Mouse (Mus musculus): ENCODE measurements around the gene Ids.
"Not testable (repeated sequence)": the region's sequence is repeated elsewhere in the genome, so short reads cannot be mapped to it uniquely, and the experiment has no call there.

Gene Ids

DNA sequence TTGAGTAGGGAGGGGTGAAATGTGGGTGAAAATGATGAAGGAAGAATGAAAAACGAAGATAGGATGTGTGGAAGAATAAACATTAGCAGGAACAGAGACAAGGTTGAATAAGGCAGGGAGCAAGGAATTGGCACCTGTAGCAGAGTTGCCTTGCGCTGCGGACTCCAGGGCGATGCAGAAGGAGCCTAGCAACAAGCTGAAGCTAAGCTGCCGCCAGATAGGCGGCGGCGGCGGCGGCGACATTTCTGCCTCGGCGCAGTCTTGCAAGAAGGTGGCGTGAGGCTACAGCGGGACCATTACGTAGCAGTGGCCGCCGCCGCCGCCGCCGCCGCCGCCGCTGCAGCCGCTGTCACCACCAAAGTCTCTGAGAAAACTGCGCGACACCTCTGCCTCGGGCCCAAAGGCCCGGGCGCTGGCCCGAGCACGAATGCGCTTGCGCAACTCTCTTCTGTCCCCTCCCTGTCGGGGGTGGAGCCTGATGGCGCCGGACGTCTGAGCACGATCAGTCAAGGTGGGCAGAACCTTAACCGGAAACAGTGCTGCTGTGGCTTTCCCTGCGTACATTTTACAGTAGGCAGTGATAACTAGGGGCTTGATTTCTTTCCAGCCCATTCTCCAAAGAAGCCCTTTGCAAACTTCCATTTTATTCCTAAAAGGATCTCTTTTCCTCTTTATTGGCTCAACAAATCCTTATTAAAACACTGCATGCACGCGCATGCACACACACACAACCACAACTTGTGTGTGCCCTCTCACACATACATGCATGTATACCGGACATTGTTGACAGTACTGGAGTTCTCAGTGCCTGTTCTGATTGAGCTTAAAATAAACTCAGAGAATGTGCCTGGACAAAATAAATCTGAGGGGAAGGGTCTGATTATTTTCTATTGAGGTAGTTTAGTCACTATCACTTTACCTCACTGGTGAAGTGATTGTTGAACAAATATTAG is at the start of gene Ids:
Gene Ids, minus strand, starts transcription at position 424 of the 953 bp plus-strand sequence.
- peak; percentile 90 for DNase-seq

DNA sequence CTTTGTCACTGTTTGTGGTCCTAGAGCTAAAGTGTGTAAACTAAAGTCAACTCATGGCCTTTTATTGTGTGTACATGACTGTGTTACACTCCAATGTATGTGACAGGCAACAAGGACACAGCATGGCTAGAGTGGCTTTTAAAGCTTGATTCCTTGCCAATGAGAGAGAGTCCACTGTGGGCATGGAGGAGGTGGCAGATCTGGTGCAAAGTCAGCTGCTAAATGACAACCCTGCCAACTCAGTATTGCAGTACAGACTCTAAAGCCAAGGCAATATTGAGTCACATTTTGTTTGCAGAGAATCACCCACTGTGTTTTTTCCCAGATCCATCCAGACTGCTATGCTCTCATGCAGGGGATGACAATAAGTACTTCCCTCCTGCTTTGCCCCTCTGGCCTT is 27.8 kb upstream of the Ids start:
- not testable (repeated sequence) for DNase-seq

DNA sequence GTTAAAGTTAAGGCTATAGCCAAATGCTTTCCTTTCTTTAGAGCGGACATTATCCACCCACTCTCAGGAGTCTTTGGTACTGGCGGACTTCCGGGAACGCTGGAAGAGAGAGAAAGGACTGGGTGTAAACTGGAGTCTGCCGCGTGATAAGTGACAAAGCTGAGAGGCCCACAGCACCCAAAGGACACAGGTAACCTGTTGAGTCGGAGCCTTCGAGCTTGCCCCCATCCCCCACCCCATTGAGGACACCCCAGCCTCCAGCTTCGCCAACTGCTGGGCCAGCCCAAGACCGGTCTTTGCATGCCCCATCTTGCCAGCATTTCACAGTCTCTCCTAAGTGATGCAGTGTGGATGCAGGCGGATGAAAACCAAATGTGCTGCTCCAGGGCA is 21.1 kb upstream of the Ids start:
- no peak for DNase-seq

DNA sequence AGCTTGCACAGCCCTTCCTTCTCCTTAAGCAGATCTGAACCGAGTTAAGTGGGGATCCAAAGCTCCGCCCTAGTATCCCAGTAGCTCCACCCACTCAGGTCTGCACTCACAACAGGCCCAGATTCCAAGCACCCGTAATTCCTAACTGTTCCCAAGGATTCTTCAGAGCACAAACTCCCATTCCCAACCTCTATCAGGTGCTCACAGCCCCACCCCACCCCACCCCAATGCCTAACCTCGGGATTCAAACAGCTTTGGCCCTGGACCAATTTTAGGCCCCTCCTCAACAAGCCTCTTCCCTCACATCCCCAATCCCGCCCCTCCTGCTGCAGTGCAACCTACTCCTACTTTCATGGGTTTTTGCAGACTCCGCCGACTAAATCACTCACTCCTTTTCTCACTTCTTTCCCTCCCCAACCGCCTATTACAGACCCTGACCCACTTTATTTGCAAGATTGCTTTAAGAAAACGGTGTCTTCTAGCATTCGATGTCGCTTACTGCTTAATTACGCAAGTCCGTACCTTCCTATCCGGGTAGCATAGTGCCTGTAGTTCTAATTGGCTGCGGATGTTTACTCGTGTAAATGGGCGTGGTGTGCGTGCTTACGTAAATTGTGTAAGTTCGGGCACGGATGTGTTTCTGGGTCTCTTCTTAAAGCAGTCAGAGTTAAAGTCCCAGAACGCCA is 20.5 kb upstream of the Ids start, which contains the start of gene 1110012L19Rik:
Gene 1110012L19Rik, plus strand, starts transcription at position 602 of the 686 bp plus-strand sequence.
- peak; percentile 84 for DNase-seq

DNA sequence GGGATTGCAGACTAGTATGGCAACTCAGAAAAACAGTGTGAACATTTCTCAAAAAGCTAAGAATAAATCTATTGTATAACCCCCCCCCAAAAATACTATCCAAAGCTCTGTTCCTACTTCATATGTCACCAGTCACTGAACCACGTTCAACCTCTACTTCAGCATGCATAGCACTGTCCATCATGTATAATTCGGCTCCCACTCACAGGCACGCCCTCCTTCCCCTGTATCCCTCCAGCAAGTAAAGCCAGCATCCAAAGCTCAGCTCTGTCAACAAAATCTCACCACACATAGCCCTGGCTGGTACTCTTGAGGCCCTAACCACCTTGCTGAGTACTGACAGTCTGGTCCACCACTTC is 20.0 kb upstream of the Ids start:
- DNase-seq = no peak

DNA sequence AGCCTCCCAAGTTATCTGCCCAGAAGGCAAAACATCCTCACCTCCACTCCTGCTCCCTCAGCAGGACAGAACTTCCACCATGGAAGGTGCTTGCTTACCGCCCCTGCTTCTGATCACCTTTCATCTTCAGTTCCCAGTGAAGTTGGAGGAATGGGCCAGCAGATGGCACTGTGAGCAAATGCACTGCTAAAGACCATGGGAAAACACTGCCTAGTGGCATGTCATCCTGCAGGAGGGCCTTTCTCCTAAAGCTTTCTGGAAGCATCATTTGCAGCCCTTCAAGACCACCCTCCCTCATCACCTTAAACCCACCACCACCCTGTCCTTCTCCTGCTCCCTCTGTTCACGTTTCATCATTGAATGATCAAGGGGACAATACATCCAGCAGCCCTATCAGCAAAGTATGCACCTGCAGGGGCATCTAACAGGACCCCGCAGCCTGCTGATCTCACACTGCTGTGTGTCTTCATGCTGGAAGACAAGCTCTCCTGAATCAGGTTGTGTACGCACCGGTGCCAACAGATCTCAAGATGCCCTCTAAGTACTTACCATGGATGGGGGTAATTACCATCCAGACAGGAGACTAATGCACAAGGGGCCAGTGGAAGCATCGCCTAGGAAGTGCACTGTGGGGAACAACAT is 9.7 kb upstream of the Ids start:
- not testable (repeated sequence) for DNase-seq

DNA sequence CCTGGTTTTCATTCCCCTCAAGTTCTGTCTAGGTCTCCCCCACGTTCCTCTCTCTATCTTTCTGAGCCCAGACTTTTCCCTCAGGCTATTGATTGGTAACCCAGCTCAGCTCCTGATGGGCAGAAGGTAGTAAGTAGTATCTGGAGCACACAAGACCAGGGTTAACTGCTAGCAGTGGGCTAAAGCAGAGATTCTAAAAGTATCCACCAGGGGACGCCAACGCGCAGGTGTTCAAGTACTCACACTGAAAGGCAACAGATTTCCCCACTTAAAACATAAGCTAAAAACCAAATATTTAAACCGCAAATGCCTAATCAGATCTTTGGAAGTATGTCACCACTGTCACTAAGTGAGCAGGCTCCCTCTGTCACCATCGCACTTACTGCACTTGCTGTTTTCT is 4.9 kb upstream of the Ids start:
- DNase-seq = not testable (repeated sequence)

DNA sequence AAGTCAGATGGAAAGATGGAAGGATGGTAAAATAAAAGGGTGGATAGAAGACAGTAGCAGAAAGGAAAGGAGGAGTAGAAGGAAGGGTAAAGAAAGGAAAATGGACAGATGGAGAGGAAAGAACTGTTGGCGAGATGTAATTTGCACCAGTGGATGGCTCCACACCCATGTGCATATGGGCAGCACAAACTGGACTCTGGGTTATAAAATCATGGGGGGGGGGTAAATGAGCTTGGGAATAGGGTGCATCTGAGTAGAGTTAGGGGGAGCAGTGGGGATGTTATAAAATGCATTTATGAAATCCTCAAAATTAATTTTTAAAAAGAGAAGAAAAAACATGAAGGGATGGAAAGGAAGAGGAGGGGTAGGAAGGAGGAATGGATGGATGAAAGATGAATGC is 682 bp downstream of the Ids start:
- no peak for DNase-seq

DNA sequence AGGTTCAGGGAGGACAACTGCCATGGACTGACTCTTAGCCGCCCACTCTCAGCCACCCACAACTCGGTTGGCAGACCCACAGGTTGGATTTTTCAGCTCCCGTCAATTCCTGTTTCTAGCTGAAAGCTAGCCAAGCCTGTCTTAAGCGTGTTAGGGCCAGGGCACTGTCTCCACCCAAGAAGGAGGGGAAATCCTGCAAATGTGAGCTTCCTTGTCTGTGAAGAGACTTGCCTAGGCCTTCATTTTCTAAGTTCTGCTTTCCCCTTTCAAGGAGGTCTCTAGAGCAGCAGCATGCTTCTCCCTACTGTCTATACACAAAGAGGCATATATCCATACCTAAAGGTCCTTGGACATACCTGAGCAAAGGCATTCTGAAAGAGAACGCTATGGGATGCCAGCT is 1.4 kb downstream of the Ids start:
- no peak for DNase-seq

DNA sequence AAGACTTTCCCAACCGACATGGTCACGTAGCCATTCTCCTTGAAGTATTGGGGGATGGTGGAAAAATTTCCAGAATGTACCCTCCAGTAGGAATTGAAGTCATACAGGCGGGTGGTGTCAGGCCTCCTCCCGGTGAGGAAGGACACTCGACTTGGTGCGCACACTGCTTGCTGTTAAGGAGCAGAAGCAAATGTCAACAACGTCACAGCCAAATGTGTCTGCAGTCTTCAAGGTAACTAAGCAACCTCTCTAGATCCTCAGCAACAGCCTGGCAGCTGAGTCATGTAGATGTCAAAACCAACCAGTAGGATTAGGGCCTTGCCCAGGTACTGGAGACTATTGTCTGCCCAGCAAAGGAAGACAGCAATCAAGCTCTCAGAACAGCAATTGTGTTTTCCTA is 1.9 kb downstream of the Ids start:
- no peak for DNase-seq

DNA sequence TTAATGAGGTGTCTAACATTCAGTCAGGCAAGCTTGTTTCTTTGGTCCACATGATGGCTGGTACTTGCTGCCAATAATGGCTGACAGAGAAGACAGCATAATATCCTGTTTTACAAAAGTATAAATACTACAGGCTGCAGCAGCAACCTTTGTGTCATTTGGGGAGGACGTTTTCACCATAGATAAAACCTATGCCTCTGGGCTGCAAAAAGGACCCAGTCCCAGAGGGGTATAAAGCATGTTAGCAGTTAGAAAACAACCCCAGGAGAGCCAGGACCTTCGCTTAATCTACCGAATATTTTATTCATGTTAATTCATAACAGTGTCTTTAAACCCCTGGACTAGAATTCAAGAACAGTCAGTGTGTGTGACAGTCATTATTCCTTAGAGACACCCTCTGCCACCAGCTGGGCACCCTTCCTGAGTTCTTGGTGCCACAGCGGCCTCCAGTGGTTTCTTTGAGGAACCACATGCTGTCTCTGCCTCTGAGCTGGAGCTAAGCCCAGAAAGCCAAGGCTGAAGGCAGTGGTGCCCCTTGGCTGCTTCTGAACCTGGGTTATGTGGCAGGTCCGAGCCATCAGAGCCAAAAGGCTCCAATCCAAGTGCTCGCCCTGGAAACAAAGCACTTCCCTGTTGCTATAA is 34.6 kb downstream of the Ids start:
- DNase-seq = peak; percentile 71

DNA sequence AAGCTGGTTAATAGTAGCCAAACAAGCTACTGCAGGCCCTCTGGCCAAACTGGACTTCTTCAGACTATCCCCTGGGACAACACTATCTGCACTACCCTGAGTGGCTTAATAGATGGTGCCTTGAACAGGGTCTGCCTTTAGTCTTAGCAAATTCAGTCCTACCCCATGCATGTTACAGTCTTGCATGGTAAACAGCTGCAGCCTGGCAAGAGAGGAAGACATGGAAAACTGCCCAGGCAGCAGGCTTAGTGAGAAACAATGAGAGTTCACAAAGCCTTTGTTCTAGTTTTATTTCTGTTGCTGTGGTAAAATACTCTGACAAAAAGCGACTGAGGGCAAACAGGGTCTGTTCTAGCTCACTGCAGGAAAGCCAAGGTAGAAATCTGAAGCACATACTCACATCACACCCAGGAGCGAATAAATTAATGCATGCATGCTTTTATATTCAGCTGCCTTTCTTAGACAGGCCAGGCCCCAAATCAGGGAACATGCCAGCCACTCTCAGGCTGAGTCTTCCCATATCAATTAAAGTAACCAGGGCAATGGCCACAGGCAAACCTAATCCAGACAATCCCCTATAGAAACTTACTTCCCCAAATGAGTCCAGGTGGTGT is 36.2 kb downstream of the Ids start:
- DNase-seq = no peak

DNA sequence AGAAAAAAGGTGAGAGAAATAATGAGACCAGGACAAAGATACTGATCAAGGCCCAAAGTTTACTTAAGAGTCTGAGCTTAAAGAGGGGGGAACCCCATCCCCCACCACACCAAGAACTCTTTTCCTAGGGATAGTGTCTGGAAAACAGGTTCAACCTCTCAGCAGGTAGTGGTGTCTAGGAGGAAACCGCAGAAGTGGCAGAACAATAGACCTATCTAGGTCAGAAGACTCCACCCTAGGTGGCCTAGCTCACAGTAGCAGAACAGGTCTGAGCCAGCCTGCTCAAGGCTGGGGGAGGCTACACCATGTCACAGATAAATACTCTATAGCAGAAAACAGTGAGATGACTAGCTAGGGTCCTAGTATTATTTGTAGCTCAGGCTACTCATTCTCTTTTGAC is 37.2 kb downstream of the Ids start:
- no peak for DNase-seq

DNA sequence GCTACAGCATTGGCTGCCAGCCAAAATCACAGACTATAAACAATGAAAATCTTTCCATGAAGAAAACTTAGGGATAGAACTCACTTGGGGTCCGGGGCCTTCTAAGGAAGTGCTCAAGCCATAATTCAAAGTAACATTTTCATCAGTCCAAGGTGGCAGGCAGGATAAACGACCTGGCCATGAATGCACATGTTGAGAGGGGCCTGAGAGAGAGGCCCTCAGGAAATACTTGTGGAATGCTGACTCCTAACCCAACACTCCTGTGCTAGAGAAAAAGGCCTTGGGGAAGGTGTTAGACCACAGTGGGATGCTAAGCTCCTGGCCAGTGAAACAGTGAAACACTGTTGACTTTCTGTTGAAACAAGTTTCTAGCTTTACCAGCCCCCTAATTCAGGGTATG is 45.6 kb downstream of the Ids start:
- no peak for DNase-seq

DNA sequence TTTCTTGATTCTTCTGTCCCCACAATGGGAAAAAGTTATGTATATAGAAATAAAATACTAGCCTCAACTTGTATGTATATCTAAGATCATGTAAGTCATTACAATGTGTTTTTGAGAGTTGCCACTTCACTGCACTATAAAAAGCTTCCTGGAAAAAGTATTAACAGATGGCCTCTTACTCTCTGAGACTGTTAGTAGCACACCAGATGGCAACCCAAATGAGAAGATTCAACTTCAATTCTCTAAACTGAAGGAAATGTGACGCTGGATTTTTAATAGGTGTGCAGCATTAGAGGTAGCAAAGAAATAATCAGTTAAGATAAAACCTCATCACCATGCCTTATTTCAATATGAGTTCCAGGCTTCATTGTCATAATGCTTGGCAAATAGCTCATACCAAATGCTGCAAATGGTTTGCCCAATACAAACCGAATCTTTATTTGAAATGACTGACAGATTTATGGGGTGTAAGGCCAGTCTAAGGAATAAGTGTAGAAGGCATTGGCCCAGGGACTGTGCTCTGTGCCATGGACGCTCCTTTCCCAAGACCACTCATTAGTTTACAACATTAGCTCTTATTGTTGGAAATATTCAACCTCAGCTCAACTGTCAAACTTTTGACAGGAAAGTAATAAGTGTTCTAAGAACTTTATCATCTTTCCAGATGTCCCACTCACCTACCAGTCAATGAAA is 49.8 kb downstream of the Ids start:
- no peak for DNase-seq

All from cerebellum, adult 9-11 months (tissue).